Mouse (Mus musculus): Measurements from ENCODE around the gene Nmnat1. TPM values are rescaled to one million over a fixed set of nuclear protein-coding genes. Genes with fewer than 3 reads are reported as not detected.
"Not testable (repeated sequence)": the region's sequence is repeated elsewhere in the genome, so short reads cannot be mapped to it uniquely, and the experiment has no call there.

Nmnat1 gene
- polyA plus RNA-seq, 1 experiment from 2014 or later, result 9.6 TPM

- H3K36me3 ChIP-seq (ENCODE audit: control insufficient read depth, insufficient read depth, low read length), result no peaks in the 10 kb centered on the region
- 33% methylated on average over 3 of the region's 3 CpGs for WGBS
- H3K4me3 ChIP-seq (replicated peaks; ENCODE audit: low read length), result no peak overlapping the region
- H3K9me3 ChIP-seq (replicated peaks; ENCODE audit: control insufficient read depth, low read length), result no peaks in the 10 kb centered on the region
- H3K4me1 ChIP-seq (ENCODE audit: control insufficient read depth, insufficient read depth, low read length), result peaks cover 6% of the 10 kb centered on the region; the same call in 1 of the 2 replicates
- no peaks in the 10 kb centered on the region for H3K27me3 ChIP-seq (ENCODE audit: control insufficient read depth, insufficient read depth, low read length)
- ATAC-seq (ENCODE audit: insufficient read depth, low FRiP score), result no peak
- no peak overlapping the region for H3K9ac ChIP-seq (ENCODE audit: low read length)
- H3K4me2 ChIP-seq (ENCODE audit: low read depth, low read length), result no peak overlapping the region
- no peak overlapping the region for H3K27ac ChIP-seq (ENCODE audit: low read length)
Measured at GRCm38 (mm10) chr4:149442436-149442835, 42.6 kb downstream of the Nmnat1 start.

GRCm38 (mm10) chr4:149440576-149440975 is 44.4 kb downstream of the Nmnat1 start:
- H3K27me3 ChIP-seq (ENCODE audit: control insufficient read depth, insufficient read depth, low read length), result no peaks in the 10 kb centered on the region
- 63% methylated on average over 8 of the region's 8 CpGs for WGBS
- no peak for ATAC-seq (ENCODE audit: insufficient read depth, low FRiP score)

GRCm38 (mm10) chr4:149431887-149432286 is 53.1 kb downstream of the Nmnat1 start:
- ATAC-seq (ENCODE audit: insufficient read depth, low FRiP score); H3K36me3 ChIP-seq (ENCODE audit: control insufficient read depth, insufficient read depth, low read length); H3K9ac ChIP-seq (ENCODE audit: low read length); H3K4me2 ChIP-seq (ENCODE audit: low read depth, low read length); H3K27ac ChIP-seq (ENCODE audit: low read length); H3K4me1 ChIP-seq (ENCODE audit: control insufficient read depth, insufficient read depth, low read length); H3K27me3 ChIP-seq (ENCODE audit: control insufficient read depth, insufficient read depth, low read length); H3K4me3 ChIP-seq (replicated peaks; ENCODE audit: low read length); H3K9me3 ChIP-seq (replicated peaks; ENCODE audit: control insufficient read depth, low read length): not testable (repeated sequence)
- 91% methylated on average over 1 of the region's 1 CpGs for WGBS

More at GRCm38 (mm10) chr4:149440576-149440975, 44.4 kb downstream of the Nmnat1 start:
- Histone ChIP-seq H3K4me3 (replicated peaks; ENCODE audit: low read length) (no peak overlapping the region), H3K9me3 (replicated peaks; ENCODE audit: control insufficient read depth, low read length) (no peaks in the 10 kb centered on the region), H3K27ac (ENCODE audit: low read length) (no peak overlapping the region), H3K9ac (ENCODE audit: low read length) (no peak overlapping the region), H3K4me1 (ENCODE audit: control insufficient read depth, insufficient read depth, low read length) (peaks cover 1% of the 10 kb centered on the region; the same call in 1 of the 2 replicates), H3K4me2 (ENCODE audit: low read depth, low read length) (no peak overlapping the region), H3K36me3 (ENCODE audit: control insufficient read depth, insufficient read depth, low read length) (no peaks in the 10 kb centered on the region)

GRCm38 (mm10) chr4:149429592-149429991 is 55.4 kb downstream of the Nmnat1 start:
- no peak overlapping the region for H3K27ac ChIP-seq (ENCODE audit: low read length)
- no peak overlapping the region for H3K9ac ChIP-seq (ENCODE audit: low read length)
- H3K4me2 ChIP-seq (ENCODE audit: low read depth, low read length), result no peak overlapping the region
- 87% methylated on average over 5 of the region's 5 CpGs for WGBS
- no peaks in the 10 kb centered on the region for H3K9me3 ChIP-seq (replicated peaks; ENCODE audit: control insufficient read depth, low read length)
- no peaks in the 10 kb centered on the region; the same call in 1 of the 2 replicates for H3K4me1 ChIP-seq (ENCODE audit: control insufficient read depth, insufficient read depth, low read length)
- H3K36me3 ChIP-seq (ENCODE audit: control insufficient read depth, insufficient read depth, low read length), result no peaks in the 10 kb centered on the region
- no peaks in the 10 kb centered on the region for H3K27me3 ChIP-seq (ENCODE audit: control insufficient read depth, insufficient read depth, low read length)
- H3K4me3 ChIP-seq (replicated peaks; ENCODE audit: low read length), result no peak overlapping the region
- no peak for ATAC-seq (ENCODE audit: insufficient read depth, low FRiP score)

GRCm38 (mm10) chr4:149426325-149427199 is 58.4 kb downstream of the Nmnat1 start, which contains the start of gene Ube4b:
Ube4b (minus strand) TSS chr4:149426749.
- no peaks in the 10 kb centered on the region for H3K36me3 ChIP-seq (ENCODE audit: control insufficient read depth, insufficient read depth, low read length)
- H3K27ac ChIP-seq (ENCODE audit: low read length), result peak within 1 kb of the TSS; percentile 99
- ATAC-seq (ENCODE audit: insufficient read depth, low FRiP score), result peak; percentile 95
- peak within 1 kb of the TSS; percentile 68 for H3K4me2 ChIP-seq (ENCODE audit: low read depth, low read length)
- H3K9ac ChIP-seq (ENCODE audit: low read length), result peak within 1 kb of the TSS; percentile 94
- no peaks in the 10 kb centered on the region for H3K27me3 ChIP-seq (ENCODE audit: control insufficient read depth, insufficient read depth, low read length)
- peak within 1 kb of the TSS; percentile 98 for H3K4me3 ChIP-seq (replicated peaks; ENCODE audit: low read length)
- WGBS, result under 1% methylated on average over 46 of the region's 50 CpGs
- H3K9me3 ChIP-seq (replicated peaks; ENCODE audit: control insufficient read depth, low read length), result no peaks in the 10 kb centered on the region
- H3K4me1 ChIP-seq (ENCODE audit: control insufficient read depth, insufficient read depth, low read length), result peaks cover 7% of the 10 kb centered on the region; the same call in 1 of the 2 replicates

- H3K4me3 ChIP-seq (replicated peaks; ENCODE audit: low read length), result peak overlapping the region; percentile 98
- H3K27ac ChIP-seq (ENCODE audit: low read length), result peak overlapping the region; percentile 99
- ATAC-seq (ENCODE audit: insufficient read depth, low FRiP score), result peak; percentile 63; the same call in 1 of the 2 replicates
- no peaks in the 10 kb centered on the region for H3K27me3 ChIP-seq (ENCODE audit: control insufficient read depth, insufficient read depth, low read length)
- H3K36me3 ChIP-seq (ENCODE audit: control insufficient read depth, insufficient read depth, low read length), result no peaks in the 10 kb centered on the region
- under 1% methylated on average over 35 of the region's 35 CpGs for WGBS
- peaks cover 7% of the 10 kb centered on the region; the same call in 1 of the 2 replicates for H3K4me1 ChIP-seq (ENCODE audit: control insufficient read depth, insufficient read depth, low read length)
- peak overlapping the region; percentile 94 for H3K9ac ChIP-seq (ENCODE audit: low read length)
- no peaks in the 10 kb centered on the region for H3K9me3 ChIP-seq (replicated peaks; ENCODE audit: control insufficient read depth, low read length)
- H3K4me2 ChIP-seq (ENCODE audit: low read depth, low read length), result peak overlapping the region; percentile 68
Measured at GRCm38 (mm10) chr4:149425801-149426292, 59.2 kb downstream of the Nmnat1 start.

GRCm38 (mm10) chr4:149424755-149425154 is 60.2 kb downstream of the Nmnat1 start:
- no peak overlapping the region for H3K27ac ChIP-seq (ENCODE audit: low read length)
- no peaks in the 10 kb centered on the region for H3K9me3 ChIP-seq (replicated peaks; ENCODE audit: control insufficient read depth, low read length)
- no peaks in the 10 kb centered on the region for H3K36me3 ChIP-seq (ENCODE audit: control insufficient read depth, insufficient read depth, low read length)
- peak overlapping the region; percentile 56 for H3K9ac ChIP-seq (ENCODE audit: low read length)
- ATAC-seq (ENCODE audit: insufficient read depth, low FRiP score), result no peak
- no peaks in the 10 kb centered on the region for H3K27me3 ChIP-seq (ENCODE audit: control insufficient read depth, insufficient read depth, low read length)
- WGBS, result under 1% methylated on average over 9 of the region's 9 CpGs
- peaks cover 7% of the 10 kb centered on the region; the same call in 1 of the 2 replicates for H3K4me1 ChIP-seq (ENCODE audit: control insufficient read depth, insufficient read depth, low read length)
- H3K4me2 ChIP-seq (ENCODE audit: low read depth, low read length), result peak overlapping the region; percentile 68
- peak overlapping the region; percentile 98 for H3K4me3 ChIP-seq (replicated peaks; ENCODE audit: low read length)

- Histone ChIP-seq H3K9me3 (replicated peaks; ENCODE audit: control insufficient read depth, low read length) (no peaks in the 10 kb centered on the region), H3K4me2 (ENCODE audit: low read depth, low read length) (no peak overlapping the region), H3K4me3 (replicated peaks; ENCODE audit: low read length) (no peak overlapping the region), H3K36me3 (ENCODE audit: control insufficient read depth, insufficient read depth, low read length) (no peaks in the 10 kb centered on the region), H3K27me3 (ENCODE audit: control insufficient read depth, insufficient read depth, low read length) (no peaks in the 10 kb centered on the region), H3K27ac (ENCODE audit: low read length) (no peak overlapping the region), H3K9ac (ENCODE audit: low read length) (no peak overlapping the region), H3K4me1 (ENCODE audit: control insufficient read depth, insufficient read depth, low read length) (peaks cover 10% of the 10 kb centered on the region)
- ATAC-seq (ENCODE audit: insufficient read depth, low FRiP score), result no peak
- WGBS, result 74% methylated on average over 5 of the region's 5 CpGs
Measured at GRCm38 (mm10) chr4:149417854-149418365, 67.1 kb downstream of the Nmnat1 start.

Data from stomach, embryonic 16.5 days (tissue).